Mouse (Mus musculus) ES-E14 (cell line): ENCODE data around the gene Cwc25. TPM values are rescaled to one million over a fixed set of nuclear protein-coding genes. Genes with fewer than 3 reads are reported as not detected.

Experiments
- DNase-seq: peaks from one replicate; pipeline ENCODE4 v3.0.0-alpha.2; 2013; ENCODE audit warnings: low read depth, low spot score
- H3K27ac ChIP-seq: 2 replicates; pipeline ENCODE4 v1.5.1; 2012; ENCODE audit warnings: low read depth, mild to moderate bottlenecking, low read length, moderate library complexity, mixed read lengths; ENCODE audit not compliant: poor library complexity, insufficient read depth, severe bottlenecking
- H3K36me3 ChIP-seq: 2 replicates; pipeline ENCODE4 v1.6.1; 2012; ENCODE audit warnings: mild to moderate bottlenecking, low read length, moderate library complexity, mixed read lengths; ENCODE audit not compliant: control insufficient read depth, poor library complexity, insufficient read depth, severe bottlenecking
- H3K4me1 ChIP-seq, 2 experiments: fragments of 150-350 bp in 1 of 2; sonication (generic) in 1 of 2; 2 replicates each; pipeline ENCODE4 v1.6.1; 2012; ENCODE audit warnings: low read length in 2 of 2, mild to moderate bottlenecking in 1 of 2, mixed read lengths in 1 of 2; ENCODE audit not compliant: control insufficient read depth in 2 of 2, insufficient read depth in 2 of 2, poor library complexity in 1 of 2
- H3K4me3 ChIP-seq, 2 experiments: fragments of 150-350 bp in 1 of 2; sonication (generic) in 1 of 2; 2 replicates each; pipeline ENCODE4 v1.5.1; 2012; ENCODE audit warnings: low read length in 2 of 2, low read depth in 1 of 2, mild to moderate bottlenecking in 1 of 2, mixed read lengths in 1 of 2; ENCODE audit not compliant: insufficient read depth in 1 of 2, poor library complexity in 1 of 2, severe bottlenecking in 1 of 2
- H3K9ac ChIP-seq: 2 replicates; pipeline ENCODE4 v1.6.1; 2012; ENCODE audit warnings: low read depth, mild to moderate bottlenecking, low read length, mixed read lengths; ENCODE audit not compliant: poor library complexity, insufficient read depth, severe bottlenecking
- H3K9me3 ChIP-seq: fragments of 150-350 bp; sonication (generic); 2 replicates; pipeline ENCODE4 v1.6.1; 2012; ENCODE audit warnings: low read depth, mild to moderate bottlenecking, low read length; ENCODE audit not compliant: control insufficient read depth, insufficient read depth
- CHD2 ChIP-seq: IDR thresholded peaks from 2 replicates; pipeline ENCODE4 v1.6.1; 2014; ENCODE audit warnings: mild to moderate bottlenecking, low read depth, low read length, inconsistent platforms
- HCFC1 ChIP-seq: IDR thresholded peaks from 2 replicates; pipeline ENCODE4 v1.6.1; 2012; ENCODE audit warnings: low read length, inconsistent platforms, borderline replicate concordance; ENCODE audit not compliant: insufficient read depth
- MAFK ChIP-seq: IDR thresholded peaks from 2 replicates; pipeline ENCODE4 v1.6.1; 2014; ENCODE audit warnings: mild to moderate bottlenecking, low read depth, low read length, inconsistent platforms; ENCODE audit not compliant: insufficient read depth
- ZC3H11A ChIP-seq: IDR thresholded peaks from 2 replicates; pipeline ENCODE4 v1.6.1; 2012; ENCODE audit warnings: low read depth, mild to moderate bottlenecking, inconsistent platforms, low read length, borderline replicate concordance
- ZNF384 ChIP-seq: IDR thresholded peaks from 2 replicates; pipeline ENCODE4 v1.6.1; 2012; ENCODE audit warnings: low read depth, low read length, inconsistent platforms
- in situ Hi-C, 2 experiments: fragments of 600-800 bp; cut with MboI; formaldehyde crosslinking; loops; one replicate each; pipeline ENCODE4 v1.15.1; 2025; ENCODE audit warnings: low sequenced_read_pairs in 2 of 2, inconsistent platforms in 1 of 2; ENCODE audit not compliant: unreplicated experiment in 2 of 2
- total RNA-seq: library from RNA; depleted of rRNA; stranded (reverse); fragments of 300-350 nt; gene quantifications from 2 replicates; pipeline ENCODE4 v1.2.3, GENCODE M21; 2012

Cwc25 gene
- total RNA-seq, 1 experiment = 18.5 TPM

GRCm38 (mm10) chr11:97703039-97703826 lies 63.1 kb downstream of the Cwc25 start, which contains the start of gene Psmb3:
Psmb3 (plus strand) TSS chr11:97703399.
- in situ Hi-C loops = no loop called here
- H3K4me3 ChIP-seq = peak within 1 kb of the TSS; percentile 78 to 99
- peak; percentile 100 for DNase-seq
- H3K4me1 ChIP-seq = peaks cover 0 to 11% of the 10 kb centered on the region in 2 experiments; a peak in 1 of 4 replicates
- H3K27ac ChIP-seq = peak within 1 kb of the TSS; percentile 40
- H3K9me3 ChIP-seq = no peaks in the 10 kb centered on the region
- H3K9ac ChIP-seq = peak within 1 kb of the TSS; percentile 87
- peaks cover 22% of the 10 kb centered on the region for H3K36me3 ChIP-seq
- peak; percentile 96 for TF ChIP-seq CHD2
- TF ChIP-seq ZC3H11A = no peak
- no peak for TF ChIP-seq ZNF384
- TF ChIP-seq HCFC1 = peak; percentile 72; the same call in 1 of the 2 replicates
- TF ChIP-seq MAFK = peak; percentile 86

DNA sequence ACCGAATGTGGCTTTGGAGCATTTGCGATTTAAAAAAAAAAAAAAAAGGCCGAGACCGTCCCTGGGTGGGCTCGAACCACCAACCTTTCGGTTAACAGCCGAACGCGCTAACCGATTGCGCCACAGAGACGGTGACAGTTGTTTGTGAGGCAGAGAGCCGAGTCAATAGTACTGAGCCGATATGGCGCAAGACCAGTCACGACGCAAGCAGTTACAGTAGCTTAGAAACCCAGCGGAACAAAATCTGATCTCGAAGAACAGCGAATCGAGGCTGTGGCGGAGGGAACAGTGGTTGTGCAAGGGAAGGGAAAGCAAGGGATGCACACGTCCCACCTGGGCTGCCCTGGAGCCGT lies 64.0 kb downstream of the Cwc25 start:
- Histone ChIP-seq H3K9ac (peak overlapping the region; percentile 43), H3K9me3 (no peaks in the 10 kb centered on the region), H3K4me1 (peaks cover 1 to 11% of the 10 kb centered on the region in 2 experiments; a peak in 1 of 4 replicates), H3K36me3 (peaks cover 22% of the 10 kb centered on the region), H3K4me3 (peak overlapping the region; percentile 62 to 99), H3K27ac (no peak overlapping the region)
- DNase-seq = no peak
- in situ Hi-C loops = no loop called here
- TF ChIP-seq ZC3H11A (no peak), CHD2 (no peak), HCFC1 (no peak), MAFK (peak; percentile 88), ZNF384 (peak; percentile 91)

- DNase-seq = no peak
- Histone ChIP-seq H3K27ac (no peak overlapping the region), H3K4me1 (peaks cover 3 to 12% of the 10 kb centered on the region in 2 experiments; a peak in 1 of 4 replicates), H3K36me3 (peaks cover 17% of the 10 kb centered on the region), H3K9me3 (no peaks in the 10 kb centered on the region), H3K4me3 (peak overlapping the region in 1 of 2 experiments; percentile 99; a peak in 1 of 4 replicates), H3K9ac (no peak overlapping the region)
- in situ Hi-C loops = no loop called here
- no peak for TF ChIP-seq ZC3H11A
These were observed 64.6 kb downstream of the Cwc25 start for GRCm38 (mm10) chr11:97701581-97702392.

DNA sequence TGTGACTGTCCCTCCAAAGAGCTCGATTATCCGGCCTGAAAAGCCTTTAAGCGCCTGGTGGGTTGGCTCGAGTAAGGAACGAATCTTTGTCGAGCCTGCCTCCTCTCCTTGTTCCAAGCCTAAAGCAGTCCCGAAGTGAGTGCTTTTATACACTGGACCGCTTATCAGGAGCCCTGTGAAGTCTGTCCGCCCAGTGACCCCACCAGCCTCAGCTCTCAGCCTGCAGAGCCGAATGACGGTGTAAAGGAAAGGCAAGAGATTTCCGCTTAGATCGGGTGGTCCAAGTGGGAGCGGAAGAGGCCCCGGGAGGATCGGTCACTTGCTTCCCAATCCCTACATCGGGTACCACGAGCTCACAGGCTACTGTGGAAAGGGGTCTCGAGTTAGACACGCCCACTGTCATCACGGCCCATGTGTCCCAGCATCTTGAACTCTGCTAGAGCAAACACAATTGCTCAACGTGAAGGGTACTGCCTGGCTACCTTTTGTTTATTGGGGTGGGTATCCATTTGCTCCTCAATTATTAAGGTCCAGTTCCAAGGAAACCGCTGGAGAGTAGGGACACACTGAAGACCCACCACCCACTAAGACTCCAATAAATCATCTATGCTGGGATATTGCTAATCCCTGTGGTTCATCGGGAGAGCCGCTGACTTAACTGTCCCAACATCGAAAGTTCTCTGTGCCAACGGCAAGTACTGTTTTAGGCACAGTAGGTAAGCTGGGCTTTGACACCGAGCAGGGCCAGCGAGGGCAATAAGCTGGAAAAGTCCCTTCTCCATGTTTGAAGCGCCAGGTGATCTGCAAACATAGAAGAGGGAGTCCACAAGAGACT lies 65.4 kb downstream of the Cwc25 start:
- Histone ChIP-seq H3K36me3 (peaks cover 8% of the 10 kb centered on the region), H3K4me1 (peaks cover 3 to 17% of the 10 kb centered on the region in 2 experiments; a peak in 3 of 4 replicates), H3K4me3 (peak overlapping the region; percentile 88 to 93), H3K9me3 (no peaks in the 10 kb centered on the region), H3K9ac (peak overlapping the region; percentile 84), H3K27ac (no peak overlapping the region)
- TF ChIP-seq ZC3H11A (no peak), MAFK (no peak), ZNF384 (no peak), CHD2 (no peak), HCFC1 (no peak)
- no peak for DNase-seq
- in situ Hi-C loops = no loop called here
